Comparison of ENCODE assay signal across 10 mouse cellular contexts in the genomic region with DNA sequence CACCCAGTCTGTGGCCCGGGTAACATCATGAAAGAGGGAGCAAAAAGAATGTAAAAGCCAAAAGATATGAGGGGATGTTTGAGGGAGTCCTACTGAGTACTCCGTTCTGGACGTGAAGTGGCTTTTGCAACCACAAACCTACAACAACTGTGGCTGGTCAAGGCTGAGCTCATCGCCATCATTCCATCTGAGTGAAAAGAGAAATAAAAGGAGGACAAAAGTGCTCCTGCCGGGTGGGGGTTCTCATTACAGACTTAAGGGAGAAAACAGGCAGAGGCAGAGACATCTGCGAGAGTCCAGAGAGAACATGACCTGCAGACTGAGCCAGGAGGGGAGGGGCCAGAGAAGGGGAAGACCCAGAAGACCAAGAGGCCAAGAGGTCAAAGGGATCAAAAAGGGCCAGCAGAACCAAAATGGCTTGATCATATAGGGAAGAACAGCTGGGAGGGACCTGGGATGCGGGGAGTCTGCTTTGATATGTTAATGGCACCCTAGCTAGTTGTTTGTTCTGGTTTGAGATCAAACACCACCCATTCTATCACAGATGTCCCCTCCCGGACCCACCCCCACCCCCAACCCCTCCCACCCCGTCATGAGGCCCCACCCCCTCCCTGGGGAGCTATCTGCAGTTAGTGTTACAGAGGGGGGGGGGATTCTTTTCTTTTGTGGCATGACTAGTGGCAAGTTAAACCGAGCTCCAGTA. TPM values are rescaled to one million over a fixed set of nuclear protein-coding genes. Genes with fewer than 3 reads are reported as not detected.
DNase-seq lines count a peak whose midpoint lies in the region; ATAC-seq lines count a peak whose summit lies in the region.
"Had no signal": no experiment of that assay in that cellular context is flagged by ENCODE, and none has a peak within 500 bp of the region (broad histone marks: within the 10 kb centered on the region; RNA-seq: fewer than 3 reads in every experiment).

No protein-coding gene starts in this region.

- peak overlapping the region; percentile 33 for H3K4me2 ChIP-seq in forebrain, embryonic 12.5 days
- peak overlapping the region; percentile 30; the same call in 1 of the 2 replicates for H3K4me2 ChIP-seq in limb, embryonic 12.5 days
- peak overlapping the region; percentile 14; the same call in 1 of the 2 replicates for H3K4me2 ChIP-seq in neural tube, embryonic 14.5 days (ENCODE audit: low read depth, low read length)

- 0 out of 2 replicates have a peak, but pooled peaks cover 6% of the 10 kb centered on the region for H3K9me3 ChIP-seq in heart, embryonic 10.5 days
- H3K9me3 ChIP-seq in forebrain, embryonic 12.5 days = peaks cover 5% of the 10 kb centered on the region; the same call in 1 of the 2 replicates
- H3K9me3 ChIP-seq in limb, embryonic 12.5 days = 0 out of 2 replicates have a peak, but pooled peaks cover 8% of the 10 kb centered on the region
- H3K9me3 ChIP-seq in neural tube, embryonic 14.5 days (ENCODE audit: control insufficient read depth, low read length) = no peaks in the 10 kb centered on the region

- intact Hi-C loops in heart, postnatal 10 days (cut with DNase I) = no loop called here

- 36% methylated on average over 10 of the region's 10 CpGs for WGBS in heart, embryonic 10.5 days
- 18% methylated on average over 10 of the region's 10 CpGs for whole genome bisulfite sequencing in forebrain, embryonic 12.5 days
- 28% methylated on average over 10 of the region's 10 CpGs for WGBS in limb, embryonic 12.5 days
- 10% methylated on average over 10 of the region's 10 CpGs for WGBS in neural tube, embryonic 14.5 days

- peak; percentile 70 for ATAC-seq in forebrain, embryonic 12.5 days (ENCODE audit: low FRiP score)
- no peak for ATAC-seq in limb, embryonic 12.5 days (ENCODE audit: insufficient number of reproducible peaks, insufficient read depth, low FRiP score, low TSS enrichment, low read depth)
- ATAC-seq in neural tube, embryonic 14.5 days (ENCODE audit: low read depth) = peak; percentile 25; the same call in 1 of the 2 replicates
- ATAC-seq: lung, postnatal 0 days had no signal

- no peaks in the 10 kb centered on the region for H3K27me3 ChIP-seq in heart, embryonic 10.5 days (ENCODE audit: insufficient read depth, poor library complexity, severe bottlenecking)
- no peaks in the 10 kb centered on the region for H3K27me3 ChIP-seq in forebrain, embryonic 12.5 days
- H3K27me3 ChIP-seq in limb, embryonic 12.5 days = no peaks in the 10 kb centered on the region
- no peaks in the 10 kb centered on the region for H3K27me3 ChIP-seq in neural tube, embryonic 14.5 days (ENCODE audit: control insufficient read depth, insufficient read depth, low read length)

- H3K4me3 ChIP-seq in heart, embryonic 10.5 days = no peak overlapping the region
- H3K4me3 ChIP-seq in forebrain, embryonic 12.5 days (replicated peaks) = 0 out of 2 replicates have a peak overlapping the region, but pooled peaks have one; percentile 16
- H3K4me3 ChIP-seq in limb, embryonic 12.5 days (replicated peaks) = no peak overlapping the region
- no peak overlapping the region for H3K4me3 ChIP-seq in neural tube, embryonic 14.5 days (ENCODE audit: low read depth, low read length)

- H3K27ac ChIP-seq in heart, embryonic 10.5 days = no peak overlapping the region
- peak overlapping the region; percentile 65; the same call in 1 of the 2 replicates for H3K27ac ChIP-seq in forebrain, embryonic 12.5 days
- no peak overlapping the region for H3K27ac ChIP-seq in limb, embryonic 12.5 days
- no peak overlapping the region for H3K27ac ChIP-seq in neural tube, embryonic 14.5 days (ENCODE audit: low read depth, low read length)

- DNase-seq in heart, embryonic 10.5 days (ENCODE audit: low spot score) = peak; percentile 71
- no peak for DNase-seq in heart, postnatal 10 days
- DNase-seq in urinary bladder, postnatal 10 days (ENCODE audit: low spot score) = no peak
- no peak for DNase-seq in heart, adult 9 months (ENCODE audit: low spot score in 2 of 2)
- DNase-seq in thymus, postnatal 4 days = no peak
- DNase-seq: kidney, postnatal 14 days had no signal

- H3K9ac ChIP-seq in forebrain, embryonic 12.5 days = no peak overlapping the region
- H3K9ac ChIP-seq in limb, embryonic 12.5 days (replicated peaks) = no peak overlapping the region
- H3K9ac ChIP-seq in neural tube, embryonic 14.5 days (replicated peaks; ENCODE audit: low read depth, low read length) = no peak overlapping the region

- H3K4me1 ChIP-seq in heart, embryonic 10.5 days = 0 out of 2 replicates have a peak, but pooled peaks cover 4% of the 10 kb centered on the region
- H3K4me1 ChIP-seq in forebrain, embryonic 12.5 days = peaks cover 12% of the 10 kb centered on the region; the same call in 1 of the 2 replicates
- H3K4me1 ChIP-seq in limb, embryonic 12.5 days (replicated peaks) = no peaks in the 10 kb centered on the region
- H3K4me1 ChIP-seq in neural tube, embryonic 14.5 days (ENCODE audit: control insufficient read depth, insufficient read depth, low read length) = no peaks in the 10 kb centered on the region

- no peaks in the 10 kb centered on the region for H3K36me3 ChIP-seq in heart, embryonic 10.5 days
- no peaks in the 10 kb centered on the region for H3K36me3 ChIP-seq in forebrain, embryonic 12.5 days (replicated peaks)
- no peaks in the 10 kb centered on the region for H3K36me3 ChIP-seq in limb, embryonic 12.5 days
- H3K36me3 ChIP-seq in neural tube, embryonic 14.5 days (ENCODE audit: control insufficient read depth, insufficient read depth, low read length) = no peaks in the 10 kb centered on the region

RNA-seq across cellular contexts. Expression of a gene that starts 7.3 kb away (rescaled TPM):
- 14.5 and 19.7 TPM in 2 replicates for polyA plus RNA-seq in heart, embryonic 10.5 days (2016; fragmentation: Nextera tagmentation; extraction: Ambion mirVana)
- 10 to 100 TPM; 42.4 to 45.1 TPM for total RNA-seq in heart, postnatal 10 days (2021)
- 54.1 and 54.7 TPM in 2 replicates for polyA plus RNA-seq in forebrain, embryonic 12.5 days (2016; fragmentation: Nextera tagmentation; extraction: Ambion mirVana)
- polyA plus RNA-seq in limb, embryonic 12.5 days (2016; fragmentation: Nextera tagmentation; extraction: Ambion mirVana) = 16.6 and 17.6 TPM in 2 replicates
- 43.7 and 51.5 TPM in 2 replicates for polyA plus RNA-seq in neural tube, embryonic 14.5 days (2014; fragmentation: Nextera tagmentation; extraction: Ambion mirVana)
